Mouse (Mus musculus) spleen, postnatal 36 days (tissue): ENCODE results near the gene Rbm38.

Experiments used
- DNase-seq, 2 experiments: peaks; one replicate each; pipeline ENCODE4 v3.0.0; 2022; ENCODE audit warnings: low spot score in 2 of 2, mixed read lengths in 1 of 2

Rbm38 gene

GRCm38 (mm10) chr2:173014741-173015287 lies 5.5 kb upstream of the Rbm38 start:
- no peak for DNase-seq

DNA sequence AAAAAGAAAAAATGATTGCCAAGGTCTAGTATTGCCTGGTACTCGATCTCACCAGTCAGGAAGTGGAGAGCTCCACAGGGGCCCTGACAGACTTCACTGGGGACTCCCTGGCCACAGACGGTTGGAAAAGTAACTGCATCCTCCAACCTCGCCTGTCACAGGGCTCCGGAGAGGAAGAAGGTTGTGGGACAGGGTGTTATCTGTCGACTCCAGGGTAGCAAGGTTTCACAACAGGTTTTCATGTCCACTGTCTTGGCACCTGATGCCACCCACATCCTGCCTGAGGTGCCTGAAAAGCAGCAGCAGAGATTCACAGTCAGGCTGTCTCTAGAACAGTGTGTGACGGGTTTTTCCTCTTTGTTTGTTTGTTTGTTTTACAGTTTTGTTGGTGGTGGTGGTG lies 2.4 kb upstream of the Rbm38 start:
- DNase-seq, result peak in 1 of 2 experiments; percentile 35

- DNase-seq, result no peak
These were observed 1.7 kb upstream of the Rbm38 start for GRCm38 (mm10) chr2:173018618-173019017.

GRCm38 (mm10) chr2:173019322-173019721 lies 976 bp upstream of the Rbm38 start:
- DNase-seq, result no peak

GRCm38 (mm10) chr2:173019790-173020189 lies 508 bp upstream of the Rbm38 start:
- peak; percentile 93 to 94 for DNase-seq

GRCm38 (mm10) chr2:173021633-173022055 lies 1.3 kb downstream of the Rbm38 start:
- DNase-seq, result peak; percentile 92 to 94

DNA sequence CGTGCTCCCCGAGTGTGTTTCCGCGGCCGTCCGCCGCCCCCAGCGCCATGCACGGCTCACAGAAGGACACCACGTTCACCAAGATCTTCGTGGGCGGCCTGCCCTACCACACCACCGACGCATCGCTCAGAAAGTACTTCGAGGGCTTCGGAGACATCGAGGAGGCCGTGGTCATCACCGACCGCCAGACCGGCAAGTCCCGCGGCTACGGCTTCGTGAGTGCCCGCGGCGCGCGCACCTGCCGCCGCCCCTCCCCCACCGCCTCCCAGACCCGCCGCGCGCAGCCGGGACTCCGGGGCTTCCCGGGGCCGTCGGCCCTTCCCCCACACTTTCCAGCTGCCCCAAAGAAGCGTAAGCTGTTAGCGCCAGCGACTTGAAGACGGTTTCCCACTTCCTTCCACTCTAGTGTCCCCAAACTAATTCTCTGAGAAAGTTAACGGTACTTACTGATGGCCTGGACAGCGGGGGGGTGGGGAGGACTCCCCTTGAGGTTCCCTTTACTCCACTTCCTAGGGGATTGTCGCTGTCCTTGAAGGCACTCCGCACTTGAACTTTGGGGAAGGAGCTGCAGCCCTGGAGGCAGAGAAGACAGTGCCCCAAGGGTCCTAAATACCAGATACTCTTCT lies 1.9 kb downstream of the Rbm38 start:
- peak in 1 of 2 experiments; percentile 60 for DNase-seq

DNA sequence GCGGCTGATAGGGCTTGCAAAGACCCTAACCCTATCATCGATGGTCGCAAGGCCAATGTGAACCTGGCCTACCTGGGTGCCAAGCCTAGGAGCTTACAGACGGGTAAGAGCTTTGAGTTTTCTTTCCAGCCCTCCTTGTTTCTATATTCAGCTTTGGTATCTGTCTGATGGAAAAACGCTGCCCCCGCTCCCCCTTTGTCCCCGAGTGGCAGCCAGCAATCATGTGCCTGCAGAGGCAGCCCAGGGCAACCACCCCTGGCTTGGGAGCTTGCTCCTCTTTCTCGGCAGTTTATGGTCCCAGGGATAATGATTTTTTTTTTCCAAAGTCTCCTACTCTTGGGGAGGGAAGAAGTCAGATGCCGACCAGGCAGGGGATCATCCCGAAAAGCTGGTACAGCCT lies 2.5 kb downstream of the Rbm38 start:
- DNase-seq, result no peak

DNA sequence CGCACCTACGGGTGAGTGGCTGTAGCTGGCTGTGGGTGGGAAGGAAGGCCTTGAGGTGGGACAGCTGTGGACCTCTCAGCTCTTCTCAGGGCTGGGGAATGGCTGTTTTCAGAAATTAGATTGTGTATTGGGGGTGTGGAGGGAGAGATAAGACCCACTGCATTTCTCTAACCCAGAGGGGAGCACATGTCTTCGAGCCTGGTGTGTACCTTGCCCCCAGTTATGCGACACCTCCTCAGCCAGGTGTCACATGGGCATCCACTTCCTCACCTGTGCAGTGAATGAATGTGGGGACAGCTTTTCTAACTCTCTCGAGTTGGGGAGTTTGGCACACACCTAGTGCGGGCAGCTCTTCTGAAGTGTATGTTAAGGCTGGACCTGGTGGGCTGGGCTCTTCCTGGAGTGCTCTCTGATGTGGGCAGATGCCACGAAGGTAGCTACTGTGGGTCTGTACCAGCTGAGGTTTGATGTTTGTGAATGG lies 3.1 kb downstream of the Rbm38 start:
- DNase-seq, result no peak

- no peak for DNase-seq
These were observed 3.7 kb downstream of the Rbm38 start for GRCm38 (mm10) chr2:173023966-173024365.

DNA sequence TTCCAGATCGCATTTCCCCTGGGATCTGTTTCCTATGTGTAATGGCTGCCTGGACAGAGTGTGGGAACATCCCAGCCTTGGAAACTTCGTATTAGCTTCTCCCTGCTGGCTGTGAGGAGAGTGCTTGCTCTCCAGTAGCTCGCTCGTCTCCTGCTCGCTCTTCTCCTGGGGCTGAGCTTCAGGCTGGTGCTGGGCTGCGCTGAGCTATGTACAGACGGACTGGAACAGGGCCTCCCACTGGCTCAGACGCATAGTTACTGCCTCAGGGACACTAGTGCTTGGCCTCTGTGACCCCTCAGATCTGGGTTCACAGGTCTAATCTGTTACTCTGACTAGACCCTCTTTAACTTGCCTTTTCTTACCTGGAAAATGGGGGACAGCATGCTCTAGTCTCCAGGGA lies 4.1 kb downstream of the Rbm38 start:
- DNase-seq, result peak in 1 of 2 experiments; percentile 4

GRCm38 (mm10) chr2:173024938-173025337 lies 4.6 kb downstream of the Rbm38 start:
- peak in 1 of 2 experiments; percentile 2 for DNase-seq

DNA sequence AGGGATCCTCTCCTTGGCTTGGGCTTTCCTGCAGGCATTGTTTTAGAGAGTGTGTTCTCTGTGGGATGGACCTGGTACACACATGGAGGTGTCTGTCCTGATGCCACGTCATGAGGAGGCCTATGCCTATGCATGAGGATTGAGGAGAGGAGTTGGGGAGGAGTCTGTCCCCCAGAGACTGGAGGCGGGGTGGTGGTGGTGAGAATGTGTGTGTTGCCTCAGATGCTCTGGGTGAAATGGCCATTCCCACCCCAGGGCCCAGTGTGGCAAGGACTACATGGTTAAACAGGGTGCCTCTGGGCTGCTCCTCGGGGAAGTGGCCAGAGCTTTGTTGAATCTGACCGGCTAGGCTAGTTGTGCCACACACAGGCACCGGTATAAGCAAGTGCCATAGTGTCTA lies 6.0 kb downstream of the Rbm38 start:
- DNase-seq, result peak in 1 of 2 experiments; percentile 44

- peak; percentile 91 to 92 for DNase-seq
These were observed 6.4 kb downstream of the Rbm38 start for GRCm38 (mm10) chr2:173026688-173027131.

DNA sequence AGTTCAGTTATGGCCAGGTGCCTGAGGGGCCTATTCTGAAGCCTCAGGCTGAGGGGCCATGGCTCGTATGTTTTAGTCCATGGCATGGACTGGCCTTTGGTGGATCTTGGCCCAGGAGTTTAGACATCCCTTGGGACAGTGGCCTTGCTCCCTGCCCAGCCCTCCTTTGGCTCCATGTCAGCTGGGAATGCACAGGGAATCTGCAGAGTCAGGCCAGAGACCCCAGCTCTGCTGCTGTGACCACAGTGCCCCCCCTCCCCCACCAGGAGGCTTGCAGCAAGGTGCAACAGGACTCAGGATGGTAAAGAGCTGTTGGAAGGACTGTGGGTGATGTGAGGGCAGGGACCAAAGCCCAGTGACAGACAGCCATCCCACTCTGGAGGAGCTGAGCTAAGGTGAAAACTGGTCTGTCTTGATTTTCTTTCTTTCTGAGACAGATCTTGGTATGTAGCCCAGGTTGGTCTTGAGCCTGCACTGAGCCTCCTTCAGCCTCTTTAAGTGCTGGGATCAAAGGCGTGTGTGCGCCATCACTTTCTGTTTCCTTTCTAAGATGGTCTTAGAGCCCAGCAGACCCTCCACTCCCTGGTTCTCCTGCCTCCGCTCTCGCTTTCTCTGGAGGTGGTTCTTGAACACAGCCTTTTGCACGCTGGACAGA lies 7.0 kb downstream of the Rbm38 start:
- no peak for DNase-seq

DNA sequence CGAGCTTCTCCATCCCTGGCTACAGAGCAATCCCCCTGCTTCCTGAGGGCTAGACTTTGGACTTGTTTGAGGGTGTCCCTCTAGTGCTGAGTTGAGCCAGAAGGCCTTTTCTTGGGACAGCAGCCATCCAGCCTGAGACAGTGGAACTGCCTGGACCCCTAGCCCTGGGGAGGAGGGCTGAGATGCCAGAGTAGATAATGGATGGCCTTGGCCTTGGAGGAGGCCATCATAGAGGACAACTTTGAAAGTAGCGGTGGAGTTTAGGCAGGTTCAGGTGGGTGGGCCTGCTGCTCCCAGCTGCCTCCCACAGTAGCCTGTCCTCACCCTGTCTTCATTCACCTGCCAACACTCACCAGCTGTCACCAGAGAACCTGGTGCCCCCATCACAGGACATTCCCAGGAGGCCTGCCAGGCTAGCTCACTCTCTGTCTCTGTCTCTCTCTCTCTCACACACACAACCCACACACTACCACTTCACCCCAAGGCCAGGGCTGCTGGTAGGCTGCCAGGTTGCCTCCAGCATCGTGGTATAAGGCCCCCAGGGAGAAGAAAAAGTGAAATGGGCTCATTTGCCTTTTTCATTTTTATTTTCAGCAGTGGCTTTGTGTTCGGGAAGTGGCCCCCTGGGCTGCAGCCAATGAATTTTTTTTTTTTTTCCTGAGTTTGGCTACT lies 7.7 kb downstream of the Rbm38 start:
- DNase-seq, result peak; percentile 75 to 78

DNA sequence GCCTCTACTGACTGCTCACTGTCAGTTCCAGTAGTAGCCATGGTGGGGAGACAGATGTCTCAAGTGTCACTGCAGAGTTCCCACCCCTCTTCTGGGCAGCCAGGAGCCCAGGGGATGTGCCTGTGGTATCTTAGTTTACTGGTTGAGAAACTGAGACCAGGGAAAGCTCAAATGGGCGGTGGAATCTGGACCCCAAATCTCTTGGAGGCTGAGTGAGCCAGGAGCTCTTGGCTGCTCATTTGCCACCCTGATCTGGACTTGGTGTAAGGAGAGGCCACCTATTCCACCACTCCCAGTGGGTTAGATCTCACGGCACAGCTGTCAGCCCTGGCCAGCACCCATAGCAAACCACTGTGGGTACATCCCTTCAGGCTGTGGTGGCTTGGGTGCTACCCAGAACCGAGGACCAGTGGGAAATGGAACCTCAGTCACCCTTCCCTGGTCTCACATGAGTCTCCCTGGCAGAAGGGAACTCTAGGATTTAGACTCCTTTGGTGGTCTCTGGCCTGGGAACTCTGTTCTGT lies 8.3 kb downstream of the Rbm38 start:
- DNase-seq, result peak in 1 of 2 experiments; percentile 3

- no peak for DNase-seq
These were observed 10.5 kb downstream of the Rbm38 start for GRCm38 (mm10) chr2:173030591-173031338.

- no peak for DNase-seq
These were observed 13.2 kb downstream of the Rbm38 start for GRCm38 (mm10) chr2:173033531-173033930.

DNA sequence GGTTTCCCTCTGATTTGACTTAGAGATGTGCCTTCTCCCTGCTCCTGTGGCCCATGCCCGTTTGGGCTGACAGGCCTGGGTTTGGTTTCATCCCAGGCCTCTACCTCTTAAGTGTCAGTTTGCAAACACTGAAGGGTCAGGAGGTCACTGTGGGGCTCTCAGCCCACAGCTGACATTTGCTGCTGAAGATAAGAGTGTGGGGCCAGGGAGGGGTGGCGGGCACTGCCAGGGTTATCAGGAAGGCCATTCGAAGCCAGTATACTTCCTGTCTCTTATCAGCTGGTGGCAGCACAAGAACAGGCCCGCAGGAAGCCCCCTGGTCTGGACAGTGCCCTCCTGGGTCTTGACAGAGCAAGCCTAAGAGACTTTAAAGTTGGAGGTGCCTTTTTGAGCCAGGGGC lies 14.7 kb downstream of the Rbm38 start:
- peak; percentile 68 to 82 for DNase-seq

- DNase-seq, result no peak
These were observed 15.4 kb downstream of the Rbm38 start for GRCm38 (mm10) chr2:173035653-173036052.
